ENCODE assay signal across 28 mouse cellular contexts in genomic region chr6:29156326-29156725, GRCm38 (mm10).
"Had no signal": no experiment of that assay in that cellular context is flagged by ENCODE, and none has a peak within 500 bp of the region (broad histone marks: within the 10 kb centered on the region; RNA-seq: fewer than 3 reads in every experiment).

No protein-coding gene starts in this region.

- H3K4me1 ChIP-seq: embryonic facial prominence, embryonic 10.5 days; embryonic facial prominence, embryonic 12.5 days; embryonic facial prominence, embryonic 13.5 days; embryonic facial prominence, embryonic 15.5 days; forebrain, embryonic 10.5 days; forebrain, embryonic 12.5 days; forebrain, embryonic 13.5 days; forebrain, embryonic 15.5 days had no signal

- H3K9ac ChIP-seq: embryonic facial prominence, embryonic 12.5 days; embryonic facial prominence, embryonic 13.5 days; embryonic facial prominence, embryonic 15.5 days; forebrain, embryonic 12.5 days; forebrain, embryonic 13.5 days; forebrain, embryonic 15.5 days; forebrain, postnatal 0 days had no signal

- DNase-seq: cerebellum, adult 2 months; cerebellum, adult 8-10 months; cerebellum, adult 9-10 months; cerebellum, adult 9-11 months; cerebellum, postnatal 10 days; cerebellum, postnatal 14 days; cerebellum, postnatal 25 days; cerebellum, postnatal 36 days; embryo, embryonic 11 days; forebrain, postnatal 0 days; gastrocnemius, adult 2 months; gastrocnemius, postnatal 10 days; gastrocnemius, postnatal 14 days; gastrocnemius, postnatal 25 days; gastrocnemius, postnatal 36 days; heart, adult 18-20 months; heart, adult 2 months had no signal

- H3K4me2 ChIP-seq: embryonic facial prominence, embryonic 12.5 days; embryonic facial prominence, embryonic 13.5 days; embryonic facial prominence, embryonic 15.5 days; forebrain, embryonic 12.5 days; forebrain, embryonic 13.5 days; forebrain, embryonic 15.5 days had no signal

- H3K27ac ChIP-seq: embryonic facial prominence, embryonic 10.5 days; embryonic facial prominence, embryonic 12.5 days; embryonic facial prominence, embryonic 13.5 days; embryonic facial prominence, embryonic 15.5 days; forebrain, embryonic 10.5 days; forebrain, embryonic 12.5 days; forebrain, embryonic 13.5 days; forebrain, embryonic 15.5 days; gastrocnemius, adult 2 months; heart, adult 2 months had no signal

- H3K27me3 ChIP-seq: embryonic facial prominence, embryonic 12.5 days; embryonic facial prominence, embryonic 13.5 days; embryonic facial prominence, embryonic 15.5 days; forebrain, embryonic 12.5 days; forebrain, embryonic 13.5 days; forebrain, embryonic 15.5 days had no signal

- ATAC-seq: forebrain, embryonic 13.5 days; forebrain, embryonic 14.5 days; forebrain, embryonic 15.5 days; forebrain, embryonic 16.5 days; forebrain, postnatal 0 days had no signal

- H3K9me3 ChIP-seq: embryonic facial prominence, embryonic 10.5 days; embryonic facial prominence, embryonic 12.5 days; embryonic facial prominence, embryonic 13.5 days; embryonic facial prominence, embryonic 15.5 days; forebrain, embryonic 10.5 days; forebrain, embryonic 12.5 days; forebrain, embryonic 13.5 days; forebrain, embryonic 15.5 days had no signal

- H3K4me3 ChIP-seq: embryonic facial prominence, embryonic 10.5 days; embryonic facial prominence, embryonic 12.5 days; embryonic facial prominence, embryonic 13.5 days; embryonic facial prominence, embryonic 15.5 days; erythroblast, embryonic 14.5 days; forebrain, embryonic 10.5 days; forebrain, embryonic 12.5 days; forebrain, embryonic 13.5 days; forebrain, embryonic 15.5 days; gastrocnemius, adult 2 months; heart, adult 2 months had no signal
